ENCODE assay signal across 23 mouse cellular contexts in genomic region chr7:45048923-45049657, GRCm38 (mm10). TPM values are rescaled to one million over a fixed set of nuclear protein-coding genes. Genes with fewer than 3 reads are reported as not detected.
DNase-seq lines count a peak whose midpoint lies in the region; ATAC-seq lines count a peak whose summit lies in the region.
"Had no signal": no experiment of that assay in that cellular context is flagged by ENCODE, and none has a peak within 500 bp of the region (broad histone marks: within the 10 kb centered on the region; RNA-seq: fewer than 3 reads in every experiment).

No protein-coding gene starts in this region.

- no peak for ATAC-seq in hindbrain, embryonic 13.5 days (ENCODE audit: low FRiP score)
- ATAC-seq in hindbrain, embryonic 14.5 days (ENCODE audit: low FRiP score) = no peak
- no peak for ATAC-seq in limb, embryonic 11.5 days (ENCODE audit: insufficient number of reproducible peaks, low FRiP score, low TSS enrichment, low read depth)
- ATAC-seq: activated CD4-positive, CD25-positive, alpha-beta regulatory T cell, adult 4 months; forebrain, embryonic 16.5 days; intestine, embryonic 15.5 days had no signal

- H3K36me3 ChIP-seq in hindbrain, embryonic 13.5 days = peaks cover 63% of the 10 kb centered on the region
- peaks cover 62% of the 10 kb centered on the region for H3K36me3 ChIP-seq in hindbrain, embryonic 14.5 days (replicated peaks; ENCODE audit: control insufficient read depth, insufficient read depth)
- peaks cover 73% of the 10 kb centered on the region for H3K36me3 ChIP-seq in embryonic facial prominence, embryonic 10.5 days (replicated peaks)
- H3K36me3 ChIP-seq in limb, embryonic 11.5 days (ENCODE audit: control insufficient read depth, insufficient read depth, low read length) = peaks cover 53% of the 10 kb centered on the region

- peak; percentile 96 for DNase-seq in heart, adult 11 months
- DNase-seq in heart, adult 9 months (ENCODE audit: low spot score in 2 of 2) = no peak
- DNase-seq in hindbrain, embryonic 14.5 days (ENCODE audit: low spot score) = no peak
- no peak for DNase-seq in embryonic facial prominence, embryonic 10.5 days (ENCODE audit: low spot score)
- no peak for DNase-seq in limb, embryonic 11.5 days (ENCODE audit: low spot score)
- DNase-seq in urinary bladder, postnatal 36 days (ENCODE audit: low spot score in 2 of 2) = no peak
- DNase-seq: adrenal gland, postnatal 25 days; kidney, adult 9 months; layer of hippocampus, adult 9-11 months; liver, embryonic 13.5 days; lung, embryonic 14.5 days; lung, postnatal 36 days; thymus, postnatal 14 days had no signal

- WGBS in hindbrain, embryonic 13.5 days = 95% methylated on average over 23 of the region's 23 CpGs
- WGBS in hindbrain, embryonic 14.5 days = 90% methylated on average over 22 of the region's 23 CpGs
- WGBS in embryonic facial prominence, embryonic 10.5 days = 97% methylated on average over 23 of the region's 23 CpGs
- 92% methylated on average over 23 of the region's 23 CpGs for WGBS in limb, embryonic 11.5 days

- H3K27ac ChIP-seq in hindbrain, embryonic 13.5 days = 0 out of 2 replicates have a peak overlapping the region, but pooled peaks have one; percentile 2
- no peak overlapping the region for H3K27ac ChIP-seq in hindbrain, embryonic 14.5 days
- H3K27ac ChIP-seq in embryonic facial prominence, embryonic 10.5 days (replicated peaks) = 0 out of 2 replicates have a peak overlapping the region, but pooled peaks have one; percentile 24
- 0 out of 2 replicates have a peak overlapping the region, but pooled peaks have one; percentile 21 for H3K27ac ChIP-seq in limb, embryonic 11.5 days (replicated peaks; ENCODE audit: low read depth, low read length)
- H3K27ac ChIP-seq: embryonic facial prominence, embryonic 12.5 days; hindbrain, embryonic 12.5 days; intestine, embryonic 15.5 days; left cerebral cortex, adult 2 months; limb, embryonic 13.5 days; liver, embryonic 13.5 days; neural tube, embryonic 12.5 days had no signal

- H3K4me3 ChIP-seq in hindbrain, embryonic 13.5 days = no peak overlapping the region
- H3K4me3 ChIP-seq in hindbrain, embryonic 14.5 days (replicated peaks; ENCODE audit: low read length) = no peak overlapping the region
- H3K4me3 ChIP-seq in embryonic facial prominence, embryonic 10.5 days = peak overlapping the region; percentile 97
- no peak overlapping the region for H3K4me3 ChIP-seq in limb, embryonic 11.5 days (ENCODE audit: low read depth, low read length)
- H3K4me3 ChIP-seq: embryonic facial prominence, embryonic 12.5 days; erythroblast, embryonic 14.5 days; hindbrain, embryonic 12.5 days; intestine, embryonic 15.5 days; left cerebral cortex, adult 2 months; limb, embryonic 13.5 days; liver, embryonic 13.5 days; neural tube, embryonic 12.5 days had no signal

- H3K4me1 ChIP-seq in hindbrain, embryonic 13.5 days (replicated peaks) = peaks cover 41% of the 10 kb centered on the region
- H3K4me1 ChIP-seq in hindbrain, embryonic 14.5 days (replicated peaks; ENCODE audit: control insufficient read depth, insufficient read depth, low read length) = peaks cover 18% of the 10 kb centered on the region
- peaks cover 48% of the 10 kb centered on the region for H3K4me1 ChIP-seq in embryonic facial prominence, embryonic 10.5 days
- H3K4me1 ChIP-seq in limb, embryonic 11.5 days (ENCODE audit: control insufficient read depth, insufficient read depth, low read length) = peaks cover 12% of the 10 kb centered on the region

- H3K9ac ChIP-seq in hindbrain, embryonic 13.5 days = 0 out of 2 replicates have a peak overlapping the region, but pooled peaks have one; percentile 6
- H3K9ac ChIP-seq in hindbrain, embryonic 14.5 days = no peak overlapping the region
- H3K9ac ChIP-seq in limb, embryonic 11.5 days (ENCODE audit: low read length) = no peak overlapping the region
- H3K9ac ChIP-seq: embryonic facial prominence, embryonic 12.5 days; hindbrain, embryonic 12.5 days; intestine, embryonic 15.5 days; limb, embryonic 13.5 days; liver, embryonic 13.5 days; lung, embryonic 14.5 days; neural tube, embryonic 12.5 days had no signal

- H3K4me2 ChIP-seq in hindbrain, embryonic 13.5 days = no peak overlapping the region
- H3K4me2 ChIP-seq in hindbrain, embryonic 14.5 days (replicated peaks) = no peak overlapping the region
- H3K4me2 ChIP-seq in limb, embryonic 11.5 days (ENCODE audit: low read depth, severe bottlenecking) = no peak overlapping the region
- H3K4me2 ChIP-seq: embryonic facial prominence, embryonic 12.5 days; hindbrain, embryonic 12.5 days; intestine, embryonic 15.5 days; limb, embryonic 13.5 days; liver, embryonic 13.5 days; lung, embryonic 14.5 days; neural tube, embryonic 12.5 days had no signal

- no peaks in the 10 kb centered on the region for H3K27me3 ChIP-seq in hindbrain, embryonic 13.5 days
- H3K27me3 ChIP-seq in hindbrain, embryonic 14.5 days (ENCODE audit: control insufficient read depth, insufficient read depth, low read length) = no peaks in the 10 kb centered on the region
- H3K27me3 ChIP-seq in embryonic facial prominence, embryonic 10.5 days (replicated peaks; ENCODE audit: low read depth, poor library complexity, severe bottlenecking) = no peaks in the 10 kb centered on the region
- H3K27me3 ChIP-seq in limb, embryonic 11.5 days (ENCODE audit: control insufficient read depth, insufficient read depth, low read length) = no peaks in the 10 kb centered on the region
- H3K27me3 ChIP-seq: embryonic facial prominence, embryonic 12.5 days; hindbrain, embryonic 12.5 days; intestine, embryonic 15.5 days; limb, embryonic 13.5 days; liver, embryonic 13.5 days; neural tube, embryonic 12.5 days had no signal

- H3K9me3 ChIP-seq in hindbrain, embryonic 13.5 days = no peaks in the 10 kb centered on the region
- H3K9me3 ChIP-seq in hindbrain, embryonic 14.5 days (ENCODE audit: control insufficient read depth, low read length) = no peaks in the 10 kb centered on the region
- H3K9me3 ChIP-seq in embryonic facial prominence, embryonic 10.5 days = no peaks in the 10 kb centered on the region
- no peaks in the 10 kb centered on the region for H3K9me3 ChIP-seq in limb, embryonic 11.5 days (ENCODE audit: control insufficient read depth, low read length)
- H3K9me3 ChIP-seq: embryonic facial prominence, embryonic 12.5 days; hindbrain, embryonic 12.5 days; intestine, embryonic 15.5 days; limb, embryonic 13.5 days; liver, embryonic 13.5 days; neural tube, embryonic 12.5 days had no signal

RNA-seq across cellular contexts. Expression of gene Prr12, which starts 3.6 kb away (rescaled TPM):
- 13.8 and 14.5 TPM in 2 replicates for polyA plus RNA-seq in hindbrain, embryonic 13.5 days (2015; fragmentation: Nextera tagmentation; extraction: Ambion mirVana)
- 16.5 and 16.8 TPM in 2 replicates for polyA plus RNA-seq in hindbrain, embryonic 14.5 days (2014; fragmentation: Nextera tagmentation; extraction: Ambion mirVana)
- 13.4 and 14.9 TPM in 2 replicates for polyA plus RNA-seq in embryonic facial prominence, embryonic 10.5 days (2016; fragmentation: Nextera tagmentation; extraction: Ambion mirVana)
- polyA plus RNA-seq in limb, embryonic 11.5 days (2014; fragmentation: Nextera tagmentation; extraction: Ambion mirVana) = 18.5 and 20.0 TPM in 2 replicates

RNA-seq across cellular contexts. Expression of gene Nosip, which starts 13.1 kb away (rescaled TPM):
- polyA plus RNA-seq in hindbrain, embryonic 13.5 days (2015; fragmentation: Nextera tagmentation; extraction: Ambion mirVana) = 58.0 and 58.5 TPM in 2 replicates
- polyA plus RNA-seq in hindbrain, embryonic 14.5 days (2014; fragmentation: Nextera tagmentation; extraction: Ambion mirVana) = 57.9 and 62.1 TPM in 2 replicates
- 70.8 and 74.7 TPM in 2 replicates for polyA plus RNA-seq in embryonic facial prominence, embryonic 10.5 days (2016; fragmentation: Nextera tagmentation; extraction: Ambion mirVana)
- polyA plus RNA-seq in limb, embryonic 11.5 days (2014; fragmentation: Nextera tagmentation; extraction: Ambion mirVana) = 70.2 and 73.9 TPM in 2 replicates

RNA-seq across cellular contexts. Expression of gene Prrg2, which starts 13.4 kb away (rescaled TPM):
- 14.8 and 17.1 TPM in 2 replicates for polyA plus RNA-seq in hindbrain, embryonic 13.5 days (2015; fragmentation: Nextera tagmentation; extraction: Ambion mirVana)
- 12.8 and 13.9 TPM in 2 replicates for polyA plus RNA-seq in hindbrain, embryonic 14.5 days (2014; fragmentation: Nextera tagmentation; extraction: Ambion mirVana)
- 23.3 and 24.4 TPM in 2 replicates for polyA plus RNA-seq in embryonic facial prominence, embryonic 10.5 days (2016; fragmentation: Nextera tagmentation; extraction: Ambion mirVana)
- polyA plus RNA-seq in limb, embryonic 11.5 days (2014; fragmentation: Nextera tagmentation; extraction: Ambion mirVana) = 22.1 and 24.6 TPM in 2 replicates

RNA-seq across cellular contexts. Expression of gene Rras, which starts 31.3 kb away (rescaled TPM):
- polyA plus RNA-seq in hindbrain, embryonic 13.5 days (2015; fragmentation: Nextera tagmentation; extraction: Ambion mirVana) = 11.5 and 15.4 TPM in 2 replicates
- polyA plus RNA-seq in hindbrain, embryonic 14.5 days (2014; fragmentation: Nextera tagmentation; extraction: Ambion mirVana) = 14.2 and 15.2 TPM in 2 replicates
- 18.8 and 20.3 TPM in 2 replicates for polyA plus RNA-seq in embryonic facial prominence, embryonic 10.5 days (2016; fragmentation: Nextera tagmentation; extraction: Ambion mirVana)
- 20.8 and 21.0 TPM in 2 replicates for polyA plus RNA-seq in limb, embryonic 11.5 days (2014; fragmentation: Nextera tagmentation; extraction: Ambion mirVana)

RNA-seq across cellular contexts. Expression of gene Scaf1, which starts 32.9 kb away (rescaled TPM):
- 42.4 and 45.2 TPM in 2 replicates for polyA plus RNA-seq in hindbrain, embryonic 13.5 days (2015; fragmentation: Nextera tagmentation; extraction: Ambion mirVana)
- 59.7 and 61.9 TPM in 2 replicates for polyA plus RNA-seq in hindbrain, embryonic 14.5 days (2014; fragmentation: Nextera tagmentation; extraction: Ambion mirVana)
- polyA plus RNA-seq in embryonic facial prominence, embryonic 10.5 days (2016; fragmentation: Nextera tagmentation; extraction: Ambion mirVana) = 46.2 and 47.9 TPM in 2 replicates
- 52.0 and 60.3 TPM in 2 replicates for polyA plus RNA-seq in limb, embryonic 11.5 days (2014; fragmentation: Nextera tagmentation; extraction: Ambion mirVana)
